Mouse (Mus musculus): Measurements from ENCODE around the gene Tacr1. TPM values are rescaled to one million over a fixed set of nuclear protein-coding genes. Genes with fewer than 3 reads are reported as not detected.
"Not testable (repeated sequence)": the region's sequence is repeated elsewhere in the genome, so short reads cannot be mapped to it uniquely, and the experiment has no call there.

The Tacr1 gene
- 0.06 and 0.86 TPM in 2 replicates for polyA plus RNA-seq (2015; fragmentation: Nextera tagmentation; extraction: Ambion mirVana)

DNA sequence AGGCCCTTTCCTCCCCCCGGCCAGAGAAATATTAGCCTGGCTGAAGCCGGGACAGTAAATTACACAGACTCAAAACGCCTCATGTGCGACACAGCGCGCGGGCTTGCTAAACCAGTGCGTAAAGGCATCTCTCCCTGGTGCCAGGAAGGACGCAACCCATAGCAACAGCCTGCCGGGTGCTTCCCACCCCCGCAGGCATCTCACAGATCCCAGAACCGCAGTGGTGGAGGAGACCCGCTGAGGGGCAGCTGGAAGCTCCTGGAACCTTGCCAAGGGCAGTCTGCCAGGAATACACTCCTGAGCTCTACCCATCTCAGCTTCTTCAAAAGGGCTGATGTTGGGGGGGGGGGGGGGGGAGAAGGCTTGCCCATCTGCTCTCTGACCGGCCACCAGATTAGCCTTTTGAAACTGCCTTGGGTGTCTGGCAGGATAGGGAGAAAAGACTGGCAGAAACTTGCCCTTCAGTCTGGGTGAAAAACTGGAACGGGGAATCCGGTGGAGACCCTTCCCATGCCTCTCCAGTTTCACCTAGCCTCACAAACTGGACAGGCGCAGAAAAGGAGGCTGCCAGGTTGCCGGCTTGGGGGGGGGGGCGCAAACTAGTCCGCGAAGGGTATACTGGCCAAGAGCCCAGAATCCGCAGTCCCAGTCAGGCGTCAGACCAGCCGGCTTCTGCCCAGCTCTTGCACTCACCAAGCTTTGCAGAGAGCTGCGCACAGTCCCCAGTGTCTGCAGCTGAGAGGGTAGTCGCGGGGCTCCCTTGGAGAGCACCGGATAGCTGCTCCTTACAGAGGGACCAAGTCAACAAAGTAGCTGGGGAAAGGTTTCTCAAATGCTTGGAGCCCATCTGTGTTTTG lies at the start of gene Tacr1:
TSS of gene Tacr1 (plus strand) at position 740 of the 857 bp plus-strand sequence.
- peaks cover 22% of the 10 kb centered on the region for H3K4me1 ChIP-seq (replicated peaks)
- H3K9me3 ChIP-seq (replicated peaks): no peaks in the 10 kb centered on the region
- peak; percentile 68; the same call in 1 of the 2 replicates for ATAC-seq (replicated peaks; ENCODE audit: insufficient number of reproducible peaks, insufficient read depth, low FRiP score, low read depth)
- peak within 1 kb of the TSS; percentile 75 for H3K4me2 ChIP-seq
- H3K27me3 ChIP-seq: peaks cover 57% of the 10 kb centered on the region
- 2% methylated on average over 28 of the region's 28 CpGs for WGBS
- H3K27ac ChIP-seq: no peak within 1 kb of the TSS
- H3K4me3 ChIP-seq: peak within 1 kb of the TSS; percentile 41
- no peaks in the 10 kb centered on the region for H3K36me3 ChIP-seq
- no peak within 1 kb of the TSS for H3K9ac ChIP-seq

DNA sequence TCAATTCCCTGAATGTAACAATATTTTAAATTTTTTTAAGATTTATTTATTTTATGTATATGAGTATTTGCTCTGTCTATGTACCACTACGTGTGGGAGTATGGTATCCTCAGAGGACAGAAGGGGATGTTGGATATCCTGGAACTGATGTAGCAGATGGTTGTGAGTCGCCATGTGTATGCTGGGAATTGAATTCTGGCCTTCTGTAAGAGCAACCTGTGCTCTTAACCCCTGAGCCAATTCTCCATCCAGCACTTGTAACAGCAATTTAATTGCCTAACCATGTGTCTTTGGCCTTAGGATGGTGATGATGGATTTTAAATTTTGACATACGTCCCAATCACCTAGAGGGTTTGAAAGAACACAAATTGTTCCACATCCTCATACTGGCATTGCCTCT lies 26.0 kb upstream of the Tacr1 start:
- Histone ChIP-seq H3K27me3 (no peaks in the 10 kb centered on the region), H3K4me1 (replicated peaks) (no peaks in the 10 kb centered on the region), H3K9me3 (replicated peaks) (no peaks in the 10 kb centered on the region), H3K9ac (no peak overlapping the region), H3K4me3 (no peak overlapping the region), H3K27ac (no peak overlapping the region), H3K36me3 (no peaks in the 10 kb centered on the region), H3K4me2 (no peak overlapping the region)
- 81% methylated on average over 3 of the region's 3 CpGs for WGBS
- ATAC-seq (replicated peaks; ENCODE audit: insufficient number of reproducible peaks, insufficient read depth, low FRiP score, low read depth): no peak

DNA sequence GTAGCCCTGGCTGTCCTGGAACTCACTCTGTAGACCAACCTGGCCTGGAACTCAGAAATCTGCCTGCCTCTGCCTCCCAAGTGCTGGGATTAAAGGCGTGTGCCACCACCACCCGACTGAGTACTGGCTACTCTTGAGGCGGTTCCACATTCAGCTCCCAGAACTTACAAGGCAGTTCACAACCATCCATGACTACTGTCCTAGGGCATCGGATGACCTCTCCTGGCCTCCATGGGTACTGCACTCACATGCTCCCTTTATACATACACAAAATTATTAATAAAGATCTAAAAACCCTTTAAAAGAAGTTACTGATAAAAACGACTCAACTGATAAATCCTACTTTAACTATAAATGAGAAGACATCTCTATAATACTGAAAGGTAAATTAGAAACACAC lies 18.6 kb upstream of the Tacr1 start:
- ATAC-seq (replicated peaks; ENCODE audit: insufficient number of reproducible peaks, insufficient read depth, low FRiP score, low read depth): no peak
- Histone ChIP-seq H3K4me2 (no peak overlapping the region), H3K36me3 (no peaks in the 10 kb centered on the region), H3K9ac (no peak overlapping the region), H3K4me3 (no peak overlapping the region), H3K27ac (no peak overlapping the region), H3K27me3 (no peaks in the 10 kb centered on the region), H3K4me1 (replicated peaks) (no peaks in the 10 kb centered on the region), H3K9me3 (replicated peaks) (no peaks in the 10 kb centered on the region)
- WGBS: 77% methylated on average over 5 of the region's 5 CpGs

DNA sequence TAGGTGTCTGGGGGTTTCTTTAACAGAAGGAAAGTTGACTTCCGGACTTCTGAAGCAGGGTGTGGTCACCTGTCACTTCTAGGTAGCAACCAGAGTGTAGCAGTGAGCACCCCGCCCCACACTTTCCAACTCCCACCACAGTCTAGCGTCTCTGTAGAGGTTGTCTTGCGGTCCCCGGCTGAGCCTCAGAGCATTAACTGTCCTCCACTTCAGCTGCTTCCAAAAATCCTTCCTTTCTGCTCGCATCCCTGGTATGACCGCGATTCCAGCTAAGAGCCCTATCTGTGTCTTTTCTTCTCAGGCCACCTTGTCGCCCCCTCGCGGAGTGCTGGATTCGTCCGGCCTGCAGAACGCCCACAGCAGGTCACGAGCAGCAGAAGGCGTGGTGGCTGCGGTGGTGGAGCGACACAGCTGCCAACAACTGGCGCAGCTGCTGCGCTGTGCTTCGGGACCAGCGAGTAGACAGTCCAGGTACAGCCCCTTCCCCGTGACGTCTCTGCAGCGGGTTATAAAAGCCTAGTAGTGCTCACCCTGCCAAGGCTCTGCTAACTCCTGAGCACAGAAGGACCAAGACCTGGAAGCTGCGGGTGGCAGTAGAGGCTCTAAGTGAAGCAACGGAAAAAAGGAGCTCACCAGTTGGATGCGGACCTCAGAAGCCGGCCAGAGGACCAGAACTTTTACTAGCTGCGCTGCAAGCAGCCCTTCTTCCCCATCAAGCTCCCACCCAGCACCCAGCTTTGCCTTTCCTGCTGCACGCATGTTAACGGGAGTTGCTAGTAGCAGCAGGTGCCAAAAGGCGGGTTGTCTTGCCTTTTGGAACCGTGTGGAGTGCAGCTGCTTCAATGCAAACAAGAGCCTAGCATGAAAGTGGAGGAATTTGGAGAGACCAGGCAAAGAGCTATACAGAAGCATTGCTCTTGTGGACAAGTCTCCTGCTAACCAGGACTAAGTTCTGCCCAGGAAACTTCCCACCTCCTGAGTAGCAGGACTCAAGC lies 664 bp downstream of the Tacr1 start:
- Histone ChIP-seq H3K27me3 (peaks cover 61% of the 10 kb centered on the region), H3K4me1 (replicated peaks) (peaks cover 22% of the 10 kb centered on the region), H3K36me3 (no peaks in the 10 kb centered on the region), H3K4me3 (peak overlapping the region; percentile 41), H3K27ac (no peak overlapping the region), H3K9me3 (replicated peaks) (no peaks in the 10 kb centered on the region), H3K4me2 (peak overlapping the region; percentile 75), H3K9ac (no peak overlapping the region)
- peak; percentile 36; the same call in 1 of the 2 replicates for ATAC-seq (replicated peaks; ENCODE audit: insufficient number of reproducible peaks, insufficient read depth, low FRiP score, low read depth)
- WGBS: 4% methylated on average over 34 of the region's 34 CpGs

DNA sequence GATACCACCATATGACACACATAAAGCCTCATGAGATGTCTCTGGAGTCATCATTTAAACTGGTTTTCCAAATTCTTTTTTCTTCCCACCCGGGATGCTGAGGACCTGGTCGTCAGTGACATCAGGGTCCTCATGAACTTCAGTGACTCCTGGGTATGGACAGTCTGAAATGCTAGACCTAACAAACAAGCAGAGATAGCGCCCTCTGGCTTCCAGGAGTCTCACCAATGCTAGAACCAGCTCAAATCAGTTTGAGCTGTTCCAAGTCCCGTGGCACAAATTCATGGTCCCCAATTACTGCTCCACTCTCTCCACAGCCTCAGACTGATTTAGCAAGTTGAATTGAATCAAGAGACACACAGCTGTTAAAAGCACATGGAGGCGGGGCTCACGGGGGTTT lies 16.2 kb downstream of the Tacr1 start:
- ATAC-seq (replicated peaks; ENCODE audit: insufficient number of reproducible peaks, insufficient read depth, low FRiP score, low read depth): no peak

DNA sequence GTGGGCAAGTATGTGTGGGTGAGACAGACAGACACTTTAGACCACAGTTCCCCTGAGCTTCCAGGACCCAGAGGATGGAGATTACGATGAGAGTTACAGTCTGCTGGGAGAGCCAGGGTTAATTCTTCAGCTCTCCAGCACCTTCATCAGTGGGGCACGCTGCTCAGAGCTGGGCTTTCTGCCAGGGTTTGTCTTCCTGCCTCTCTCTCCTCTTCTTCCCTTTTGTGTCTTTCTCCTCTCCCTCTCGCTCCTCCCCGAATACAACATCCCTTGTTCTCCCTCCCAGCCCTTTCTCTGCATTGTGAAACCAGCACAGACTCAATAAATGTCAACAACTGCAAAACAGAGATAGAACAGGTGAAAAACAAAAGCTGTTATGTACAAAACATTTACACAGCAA lies 18.1 kb downstream of the Tacr1 start:
- Histone ChIP-seq H3K4me1 (replicated peaks) (no peaks in the 10 kb centered on the region), H3K4me2 (no peak overlapping the region), H3K27me3 (no peaks in the 10 kb centered on the region), H3K9me3 (replicated peaks) (no peaks in the 10 kb centered on the region), H3K9ac (no peak overlapping the region), H3K4me3 (no peak overlapping the region), H3K36me3 (no peaks in the 10 kb centered on the region), H3K27ac (no peak overlapping the region)
- 33% methylated on average over 4 of the region's 4 CpGs for WGBS
- no peak for ATAC-seq (replicated peaks; ENCODE audit: insufficient number of reproducible peaks, insufficient read depth, low FRiP score, low read depth)

More for the DNA sequence above, 16.2 kb downstream of the Tacr1 start:
- Histone ChIP-seq H3K4me1 (replicated peaks) (no peaks in the 10 kb centered on the region), H3K9me3 (replicated peaks) (no peaks in the 10 kb centered on the region), H3K4me3 (no peak overlapping the region), H3K4me2 (no peak overlapping the region), H3K9ac (no peak overlapping the region), H3K27me3 (no peaks in the 10 kb centered on the region), H3K27ac (no peak overlapping the region), H3K36me3 (no peaks in the 10 kb centered on the region)
- 71% methylated on average over 6 of the region's 6 CpGs for WGBS

DNA sequence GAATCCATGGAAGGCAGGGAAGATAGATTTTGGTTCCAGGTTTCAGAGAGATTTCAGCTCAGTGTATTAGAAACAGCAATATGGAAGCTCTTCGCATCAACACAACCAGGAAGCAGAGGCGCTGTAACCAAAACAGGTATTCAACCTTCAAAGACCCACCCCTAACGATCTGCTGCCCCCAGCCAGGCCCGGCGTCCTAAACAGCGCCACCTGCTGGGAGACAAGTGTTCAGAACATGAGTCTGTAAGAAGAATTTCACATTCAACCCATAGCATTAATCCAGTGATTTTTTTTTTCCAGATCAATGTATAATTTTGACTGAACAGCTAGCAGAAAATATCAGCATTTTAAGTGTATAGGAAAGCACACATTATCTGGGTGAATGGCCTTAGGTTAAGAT lies 26.8 kb downstream of the Tacr1 start:
- WGBS: 52% methylated on average over 6 of the region's 6 CpGs
- Histone ChIP-seq H3K27ac (no peak overlapping the region), H3K4me1 (replicated peaks) (no peaks in the 10 kb centered on the region), H3K9ac (no peak overlapping the region), H3K4me3 (no peak overlapping the region), H3K27me3 (no peaks in the 10 kb centered on the region), H3K4me2 (no peak overlapping the region), H3K9me3 (replicated peaks) (no peaks in the 10 kb centered on the region), H3K36me3 (no peaks in the 10 kb centered on the region)
- no peak for ATAC-seq (replicated peaks; ENCODE audit: insufficient number of reproducible peaks, insufficient read depth, low FRiP score, low read depth)

DNA sequence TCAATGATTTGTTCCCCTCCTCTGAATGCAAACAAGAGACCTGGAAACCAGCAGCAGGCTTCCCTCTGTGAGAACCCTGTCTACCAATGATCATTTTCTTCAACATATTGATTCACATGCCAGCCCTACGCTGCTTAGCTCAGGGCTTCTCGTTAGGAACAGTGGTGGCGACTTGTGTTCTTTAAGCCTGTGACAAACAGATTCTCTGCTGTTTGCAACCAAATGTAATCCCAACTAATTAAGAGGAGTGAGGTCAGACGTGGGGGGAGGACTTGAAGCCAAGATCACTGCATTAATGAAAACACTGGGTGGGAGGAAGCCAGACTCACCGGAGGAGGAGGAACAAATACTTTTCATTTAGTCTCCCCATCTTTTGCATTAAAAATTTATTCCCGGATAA lies 27.6 kb downstream of the Tacr1 start:
- no peaks in the 10 kb centered on the region for H3K27me3 ChIP-seq
- no peak overlapping the region for H3K9ac ChIP-seq
- H3K27ac ChIP-seq: no peak overlapping the region
- H3K36me3 ChIP-seq: no peaks in the 10 kb centered on the region
- ATAC-seq (replicated peaks; ENCODE audit: insufficient number of reproducible peaks, insufficient read depth, low FRiP score, low read depth): no peak
- H3K4me3 ChIP-seq: no peak overlapping the region
- H3K4me2 ChIP-seq: no peak overlapping the region
- H3K4me1 ChIP-seq (replicated peaks): no peaks in the 10 kb centered on the region
- H3K9me3 ChIP-seq (replicated peaks): no peaks in the 10 kb centered on the region
- 61% methylated on average over 6 of the region's 6 CpGs for WGBS

DNA sequence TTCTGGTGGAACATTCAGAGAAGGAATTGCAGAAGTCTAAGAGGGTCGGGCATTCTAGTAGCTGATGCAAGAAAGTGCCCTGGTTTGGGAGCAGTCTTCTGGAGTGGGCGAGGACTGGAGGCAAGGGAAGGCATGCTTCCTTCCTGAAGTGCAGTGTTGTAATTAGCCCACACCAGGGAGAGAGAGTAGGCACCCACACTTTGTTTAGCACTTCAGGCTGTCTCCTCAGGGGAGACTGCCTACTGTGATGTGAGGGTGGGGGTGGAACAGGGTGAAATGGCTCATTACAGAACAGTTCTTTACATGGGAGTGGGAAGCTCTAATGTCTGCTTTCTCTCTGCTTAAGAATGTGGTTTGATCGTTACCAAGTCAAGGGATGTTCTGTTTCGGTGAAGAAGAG lies 35.0 kb downstream of the Tacr1 start:
- Histone ChIP-seq H3K27me3 (no peaks in the 10 kb centered on the region), H3K4me1 (replicated peaks) (no peaks in the 10 kb centered on the region), H3K4me3 (no peak overlapping the region), H3K9ac (no peak overlapping the region), H3K27ac (no peak overlapping the region), H3K4me2 (no peak overlapping the region), H3K36me3 (no peaks in the 10 kb centered on the region), H3K9me3 (replicated peaks) (no peaks in the 10 kb centered on the region)
- WGBS: 64% methylated on average over 4 of the region's 4 CpGs
- no peak for ATAC-seq (replicated peaks; ENCODE audit: insufficient number of reproducible peaks, insufficient read depth, low FRiP score, low read depth)

DNA sequence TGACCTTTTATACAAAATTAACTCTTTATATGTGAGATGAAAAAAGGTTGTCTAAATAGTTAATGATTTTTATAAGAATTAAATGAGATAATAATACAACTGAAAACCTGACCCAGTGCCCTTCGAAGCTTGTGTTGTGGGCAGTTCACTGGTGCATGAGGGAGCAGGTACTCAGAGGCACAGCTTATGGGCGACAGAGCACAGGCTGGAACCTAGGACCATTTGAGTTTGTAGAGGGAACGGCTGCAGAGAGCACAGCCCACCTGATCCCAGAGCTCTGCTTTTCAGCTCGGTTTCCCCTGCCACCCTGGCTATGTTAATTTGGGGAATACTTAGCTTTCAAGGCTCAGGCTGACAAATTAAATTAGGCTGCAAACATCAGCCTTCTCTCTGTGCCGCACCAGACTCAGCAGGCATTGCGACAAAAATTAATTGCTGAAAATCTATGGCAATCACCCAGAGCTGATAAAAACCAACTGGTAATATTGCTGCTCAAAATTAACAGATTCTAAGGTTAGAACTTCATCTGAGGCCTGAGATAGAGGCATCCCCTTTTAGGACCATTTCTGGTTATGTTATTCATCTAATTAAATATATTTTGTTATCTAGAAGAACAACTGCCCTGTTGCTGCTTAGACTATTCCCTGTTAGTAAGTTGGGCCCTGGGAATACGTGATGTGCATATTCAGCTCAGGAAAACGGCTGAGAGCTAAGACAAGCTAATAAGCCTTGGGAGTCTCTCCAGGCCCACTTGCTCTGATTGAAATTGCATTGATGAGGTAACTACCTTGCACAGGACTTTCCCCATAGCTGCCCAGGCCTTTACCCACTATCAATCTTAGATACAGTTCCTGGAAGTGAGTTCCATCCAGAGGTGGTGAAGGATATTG lies 50.3 kb downstream of the Tacr1 start:
- H3K4me2 ChIP-seq; H3K27me3 ChIP-seq; H3K9ac ChIP-seq; H3K4me1 ChIP-seq (replicated peaks); ATAC-seq (replicated peaks; ENCODE audit: insufficient number of reproducible peaks, insufficient read depth, low FRiP score, low read depth); H3K36me3 ChIP-seq; H3K4me3 ChIP-seq; H3K9me3 ChIP-seq (replicated peaks); H3K27ac ChIP-seq: not testable (repeated sequence)
- WGBS: 72% methylated on average over 8 of the region's 8 CpGs
